Mouse (Mus musculus) heart, embryonic 14.5 days (tissue): ENCODE results near the gene Rpl24. TPM values are rescaled to one million over a fixed set of nuclear protein-coding genes. Genes with fewer than 3 reads are reported as not detected.

Experiments
- ATAC-seq: fragments of 200-750 bp; cut with Nextera tagmentation; 2 replicates; pipeline ENCODE4 v1.8.0; 2017; ENCODE audit warnings: low read depth, moderate TSS enrichment; ENCODE audit not compliant: insufficient number of reproducible peaks, insufficient read depth, low FRiP score
- H3K27ac ChIP-seq, 2 experiments: fragments of 200-500 bp in 1 of 2; fragments of 300-500 bp in 1 of 2; sonication (generic) in 1 of 2; replicated peaks in 1 of 2; 2 replicates each; pipeline ENCODE4 v1.5.1; 2012 to 2014; ENCODE audit warnings: low read depth in 2 of 2, low read length in 2 of 2, control low read depth in 1 of 2, mild to moderate bottlenecking in 1 of 2, mixed read lengths in 1 of 2; ENCODE audit not compliant: control insufficient read depth in 1 of 2, insufficient read depth in 1 of 2
- H3K27me3 ChIP-seq: fragments of 300-500 bp; sonication (generic); 2 replicates; pipeline ENCODE4 v1.6.1; 2014; ENCODE audit warnings: mild to moderate bottlenecking, low read length, control low read depth; ENCODE audit not compliant: control insufficient read depth, insufficient read depth
- H3K36me3 ChIP-seq: fragments of 300-500 bp; sonication (generic); 2 replicates; pipeline ENCODE4 v1.6.1; 2014; ENCODE audit warnings: mild to moderate bottlenecking, control low read depth, low read length, mixed read lengths; ENCODE audit not compliant: control insufficient read depth, insufficient read depth
- H3K4me1 ChIP-seq, 2 experiments: fragments of 200-500 bp in 1 of 2; fragments of 300-500 bp in 1 of 2; sonication (generic) in 1 of 2; 2 replicates each; pipeline ENCODE4 v1.6.1; 2012 to 2014; ENCODE audit warnings: low read length in 2 of 2, control low read depth in 1 of 2, mixed read lengths in 1 of 2; ENCODE audit not compliant: control insufficient read depth in 2 of 2, insufficient read depth in 2 of 2
- H3K4me2 ChIP-seq: fragments of 300-500 bp; sonication (generic); 2 replicates; pipeline ENCODE4 v1.6.1; 2014; ENCODE audit warnings: mild to moderate bottlenecking, low read length
- H3K4me3 ChIP-seq, 2 experiments: fragments of 200-500 bp in 1 of 2; fragments of 300-500 bp in 1 of 2; sonication (generic) in 1 of 2; 2 replicates each; pipeline ENCODE4 v1.5.1; 2012 to 2014; ENCODE audit warnings: low read length in 2 of 2, mild to moderate bottlenecking in 2 of 2, control low read depth in 1 of 2, low read depth in 1 of 2, moderate library complexity in 1 of 2; ENCODE audit not compliant: control insufficient read depth in 1 of 2, insufficient read depth in 1 of 2
- H3K9ac ChIP-seq: fragments of 300-500 bp; sonication (generic); 2 replicates; pipeline ENCODE4 v1.6.1; 2014; ENCODE audit warnings: mild to moderate bottlenecking, low read length
- H3K9me3 ChIP-seq: fragments of 300-500 bp; sonication (generic); 2 replicates; pipeline ENCODE4 v1.6.1; 2016; ENCODE audit warnings: low read length, control low read depth; ENCODE audit not compliant: control insufficient read depth
- WGBS: fragments of 180-500 bp; shearing (Covaris S2); extraction: QIAGEN DNeasy Blood & Tissue Kit; methylation state at CpG from one replicate; pipeline ENCODE4 v1.1.7; 2014; 5-methylcytosine and 5-hydroxymethylcytosine counted together
- polyA plus RNA-seq: library from polyadenylated mRNA; unstranded; fragments of >200 nt; fragmentation: Nextera tagmentation; extraction: Ambion mirVana; gene quantifications from 2 replicates; pipeline ENCODE4 v1.2.1, GENCODE M21; 2014

The Rpl24 gene
- polyA plus RNA-seq, result 593 and 639 TPM in 2 replicates

DNA sequence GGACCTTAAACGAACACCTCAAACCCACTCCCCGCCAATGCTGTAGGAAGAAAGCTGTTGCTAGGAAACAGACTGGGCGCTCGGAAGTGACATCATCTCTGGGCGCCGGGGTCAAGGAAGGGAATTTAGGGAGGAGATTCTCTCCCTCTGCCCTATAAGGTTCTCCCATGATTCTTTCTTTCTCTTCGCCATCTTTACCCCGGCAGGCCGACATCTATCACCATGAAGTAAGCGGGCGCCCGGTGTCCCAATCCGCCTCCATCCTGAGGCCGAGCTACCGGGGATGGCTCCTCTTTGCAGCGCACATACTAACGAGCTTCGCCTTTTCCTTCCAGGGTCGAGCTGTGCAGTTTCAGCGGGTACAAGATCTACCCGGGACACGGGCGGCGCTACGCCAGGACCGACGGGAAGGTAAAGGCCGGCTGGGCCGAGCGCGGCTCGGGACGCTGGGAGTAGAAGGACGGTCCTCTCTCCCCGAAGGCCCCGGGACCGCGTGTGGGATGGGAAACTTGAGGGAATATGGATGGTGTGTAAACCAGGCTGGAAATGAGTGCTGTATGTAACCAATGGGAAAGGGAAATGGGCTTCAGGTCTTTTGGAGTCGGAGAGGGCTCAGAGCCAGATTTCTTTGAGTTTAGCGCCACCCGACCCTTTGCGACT is at the start of gene Rpl24:
Rpl24 (plus strand) TSS at position 64 of the 660 bp plus-strand sequence.
- WGBS, result under 1% methylated on average over 42 of the region's 42 CpGs
- H3K9ac ChIP-seq, result peak within 1 kb of the TSS; percentile 97
- ATAC-seq, result peak; percentile 86
- peak within 1 kb of the TSS; percentile 89 to 91 for H3K4me3 ChIP-seq
- H3K27ac ChIP-seq, result peak within 1 kb of the TSS; percentile 88
- no peaks in the 10 kb centered on the region for H3K9me3 ChIP-seq
- peak within 1 kb of the TSS; percentile 86 for H3K4me2 ChIP-seq
- H3K4me1 ChIP-seq, result peaks cover 0 to 8% of the 10 kb centered on the region in 2 experiments; a peak in 3 of 4 replicates
- H3K27me3 ChIP-seq, result no peaks in the 10 kb centered on the region
- peaks cover 38% of the 10 kb centered on the region for H3K36me3 ChIP-seq

DNA sequence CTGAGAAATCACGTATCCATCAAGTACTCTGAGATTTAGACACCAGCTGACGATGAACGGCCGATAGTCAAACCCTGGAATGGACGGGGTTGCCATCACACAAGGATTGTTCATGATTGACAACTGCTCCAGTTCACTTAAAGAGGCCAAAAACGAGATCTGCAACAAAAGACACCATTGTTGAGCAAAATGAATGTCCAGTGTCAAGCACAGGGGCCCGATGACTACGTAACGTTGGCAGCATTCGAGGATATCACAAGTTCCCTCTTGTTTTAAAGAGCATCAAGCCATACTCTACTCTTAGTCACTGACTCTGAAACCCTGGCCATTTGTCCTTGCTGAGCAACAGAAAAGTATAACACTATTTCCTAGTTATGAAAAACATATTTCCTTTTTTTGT is 44.0 kb upstream of the Rpl24 start:
- Histone ChIP-seq H3K9ac (no peak overlapping the region), H3K4me3 (no peak overlapping the region), H3K27me3 (no peaks in the 10 kb centered on the region), H3K36me3 (peaks cover 61% of the 10 kb centered on the region), H3K4me1 (no peaks in the 10 kb centered on the region), H3K27ac (no peak overlapping the region), H3K9me3 (no peaks in the 10 kb centered on the region), H3K4me2 (no peak overlapping the region)
- 90% methylated on average over 10 of the region's 10 CpGs for WGBS
- no peak for ATAC-seq

DNA sequence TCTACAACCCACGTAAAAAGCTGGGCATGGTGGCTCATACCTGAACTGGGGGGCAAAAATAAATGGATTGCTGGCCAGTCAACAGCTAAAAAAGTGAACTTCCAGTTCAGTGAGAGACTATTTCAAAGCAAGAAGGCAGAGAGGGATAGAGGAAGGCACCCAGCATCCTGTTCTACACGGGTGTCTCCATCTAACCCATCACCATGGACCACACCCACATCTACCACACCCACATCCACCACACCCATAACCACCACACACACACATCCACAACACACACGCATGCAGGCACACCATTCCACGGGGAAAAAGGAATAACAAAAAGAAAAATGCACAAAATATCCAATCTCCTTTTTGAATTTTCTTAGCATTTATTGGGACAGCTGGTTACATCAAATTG is 42.1 kb upstream of the Rpl24 start:
- H3K27me3 ChIP-seq, result no peaks in the 10 kb centered on the region
- no peak overlapping the region for H3K4me3 ChIP-seq
- WGBS, result 95% methylated on average over 4 of the region's 4 CpGs
- no peak overlapping the region for H3K4me2 ChIP-seq
- peaks cover 53% of the 10 kb centered on the region for H3K36me3 ChIP-seq
- ATAC-seq, result no peak
- H3K9me3 ChIP-seq, result no peaks in the 10 kb centered on the region
- no peaks in the 10 kb centered on the region for H3K4me1 ChIP-seq
- no peak overlapping the region for H3K9ac ChIP-seq
- no peak overlapping the region for H3K27ac ChIP-seq

DNA sequence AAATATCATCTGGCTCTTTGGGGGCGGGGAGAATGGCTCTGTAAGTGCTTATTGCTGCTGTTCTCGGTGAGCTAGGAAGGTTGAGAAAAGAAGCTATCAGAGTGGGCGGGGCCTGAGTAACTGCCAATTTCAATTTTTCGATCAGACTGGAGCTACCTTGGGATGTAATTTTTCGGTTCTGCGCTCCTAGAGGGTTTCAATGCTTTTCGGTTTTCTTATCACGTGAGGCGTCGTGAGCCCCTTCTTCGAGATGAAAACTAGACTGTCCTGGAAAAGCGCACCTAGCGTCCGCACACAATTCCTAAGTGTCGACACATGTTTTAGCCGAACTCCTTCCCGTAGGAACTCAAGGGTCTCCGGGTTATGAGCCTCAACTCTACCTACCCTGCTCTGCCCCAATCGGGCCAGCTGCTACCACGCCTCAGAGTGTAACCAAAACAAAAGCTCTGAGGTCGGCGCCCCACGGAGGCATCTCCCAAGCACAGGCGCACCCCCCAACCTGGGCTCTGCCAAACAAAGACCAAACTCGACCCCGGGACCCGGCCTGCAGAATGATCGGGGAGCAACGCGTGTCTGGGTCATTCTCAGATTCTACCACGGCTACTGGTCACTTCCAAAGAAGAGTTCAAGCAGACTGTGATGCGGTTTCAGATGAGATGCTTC is 32.3 kb upstream of the Rpl24 start:
- WGBS, result 1% methylated on average over 32 of the region's 32 CpGs
- Histone ChIP-seq H3K36me3 (peaks cover 17% of the 10 kb centered on the region), H3K4me2 (peak overlapping the region; percentile 64), H3K27ac (peak overlapping the region; percentile 61 to 71; a peak in 3 of 4 replicates), H3K9me3 (no peaks in the 10 kb centered on the region; the same call in 1 of the 2 replicates), H3K4me3 (peak overlapping the region; percentile 82 to 85), H3K27me3 (no peaks in the 10 kb centered on the region), H3K4me1 (peaks cover 0 to 3% of the 10 kb centered on the region in 2 experiments; a peak in 1 of 4 replicates), H3K9ac (peak overlapping the region; percentile 85)
- peak; percentile 28; the same call in 1 of the 2 replicates for ATAC-seq

DNA sequence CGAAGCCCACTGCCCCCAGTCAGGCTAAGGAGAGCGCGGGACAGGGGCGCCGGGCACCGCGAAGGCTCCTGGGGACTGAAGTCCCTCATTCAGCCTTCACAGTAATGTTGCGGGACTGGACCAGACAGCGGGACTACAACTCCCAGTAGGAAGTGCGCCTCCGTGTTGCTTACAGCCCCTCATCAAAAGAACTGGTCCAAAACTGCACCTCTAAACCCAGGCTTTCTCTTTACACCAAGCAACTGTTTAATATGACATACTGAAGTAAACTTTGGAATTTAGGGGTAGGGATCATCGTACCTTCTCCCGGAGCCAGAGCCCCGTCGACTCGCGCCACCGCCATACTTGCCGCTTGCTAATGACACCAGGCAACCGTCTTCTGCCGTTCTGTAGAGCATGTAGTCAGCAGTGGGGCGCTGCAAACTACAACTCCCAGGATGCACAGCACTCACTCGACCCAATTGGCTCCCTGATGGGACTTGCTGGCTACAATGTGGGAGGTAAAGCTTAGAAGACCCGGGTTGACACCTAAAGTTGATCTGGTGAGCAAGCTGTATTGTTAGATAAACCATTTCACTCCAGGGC is 31.5 kb upstream of the Rpl24 start, which contains the start of gene Cep97:
Cep97 (minus strand) TSS at position 403 of the 585 bp plus-strand sequence.
- WGBS, result under 1% methylated on average over 24 of the region's 24 CpGs
- H3K27me3 ChIP-seq, result no peaks in the 10 kb centered on the region
- H3K9ac ChIP-seq, result peak within 1 kb of the TSS; percentile 85
- H3K36me3 ChIP-seq, result peaks cover 9% of the 10 kb centered on the region
- H3K4me2 ChIP-seq, result peak within 1 kb of the TSS; percentile 64
- ATAC-seq, result peak; percentile 97
- peak within 1 kb of the TSS; percentile 82 to 85 for H3K4me3 ChIP-seq
- peaks cover 0 to 3% of the 10 kb centered on the region in 2 experiments; a peak in 1 of 4 replicates for H3K4me1 ChIP-seq
- H3K9me3 ChIP-seq, result no peaks in the 10 kb centered on the region; the same call in 1 of the 2 replicates
- peak within 1 kb of the TSS; percentile 61 to 71; a peak in 3 of 4 replicates for H3K27ac ChIP-seq

DNA sequence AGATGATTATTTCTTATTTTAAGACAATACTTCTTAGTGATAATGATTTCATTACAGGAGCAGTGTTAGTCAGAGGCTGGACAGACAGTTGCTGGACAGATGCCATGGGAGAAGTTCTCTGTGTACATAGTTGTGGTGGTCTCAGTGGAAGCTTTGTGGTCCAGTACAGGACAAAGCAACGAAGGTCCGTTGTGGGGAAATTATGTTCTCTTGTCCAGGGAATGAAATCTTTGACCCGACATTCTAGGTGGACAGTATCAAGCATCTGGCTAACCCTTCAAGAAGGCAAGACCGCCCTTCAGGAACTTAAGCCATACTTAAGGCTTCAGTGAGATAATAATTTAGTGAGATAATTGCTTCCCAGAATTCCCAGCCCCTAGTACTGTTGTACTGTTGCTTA is 27.3 kb upstream of the Rpl24 start:
- no peaks in the 10 kb centered on the region for H3K36me3 ChIP-seq
- 79% methylated on average over 4 of the region's 4 CpGs for WGBS
- H3K9me3 ChIP-seq, result no peaks in the 10 kb centered on the region; the same call in 1 of the 2 replicates
- no peaks in the 10 kb centered on the region for H3K4me1 ChIP-seq
- H3K27ac ChIP-seq, result no peak overlapping the region
- H3K4me3 ChIP-seq, result no peak overlapping the region
- no peak for ATAC-seq
- no peak overlapping the region for H3K9ac ChIP-seq
- H3K27me3 ChIP-seq, result no peaks in the 10 kb centered on the region
- H3K4me2 ChIP-seq, result no peak overlapping the region

DNA sequence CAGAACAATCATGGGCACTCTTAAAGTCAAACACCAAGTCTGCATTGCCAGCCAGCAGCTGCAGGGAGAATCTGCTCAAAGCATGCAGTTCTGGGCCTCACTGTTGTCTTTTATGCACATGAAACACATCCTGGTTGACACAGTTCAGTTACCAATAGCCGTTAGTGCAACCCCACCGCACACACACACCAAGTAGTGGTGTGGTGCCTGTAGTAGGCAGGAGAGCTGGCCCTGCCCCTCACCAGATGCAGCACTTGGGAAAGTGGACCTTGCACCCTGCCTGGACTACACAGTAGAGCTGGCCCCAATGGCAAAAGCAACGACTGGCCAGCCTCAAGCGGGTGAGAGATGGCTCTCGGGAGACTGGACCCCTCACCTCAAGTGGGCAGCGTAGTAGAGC is 26.4 kb upstream of the Rpl24 start:
- Histone ChIP-seq H3K9ac (no peak overlapping the region), H3K36me3 (no peaks in the 10 kb centered on the region), H3K27me3 (no peaks in the 10 kb centered on the region), H3K9me3 (no peaks in the 10 kb centered on the region; the same call in 1 of the 2 replicates), H3K4me1 (no peaks in the 10 kb centered on the region), H3K27ac (no peak overlapping the region), H3K4me3 (no peak overlapping the region), H3K4me2 (no peak overlapping the region)
- 77% methylated on average over 6 of the region's 6 CpGs for WGBS
- no peak for ATAC-seq
